Mouse (Mus musculus) liver, embryonic 13.5 days (tissue): ENCODE results near the gene Far1. TPM values are rescaled to one million over a fixed set of nuclear protein-coding genes. Genes with fewer than 3 reads are reported as not detected.

Experiments
- ATAC-seq: fragments of 200-750 bp; cut with Nextera tagmentation; 2 replicates; pipeline ENCODE4 v1.8.0; 2017; ENCODE audit warnings: low read depth, mild to moderate bottlenecking, moderate number of reproducible peaks, moderate library complexity
- DNase-seq: peaks from one replicate; pipeline ENCODE4 v3.0.0; 2022
- H3K27ac ChIP-seq: fragments of 300-500 bp; sonication (generic); 2 replicates; pipeline ENCODE4 v1.5.1; 2015; ENCODE audit warnings: moderate library complexity, mild to moderate bottlenecking, inconsistent platforms
- H3K27me3 ChIP-seq: fragments of 300-500 bp; sonication (generic); 2 replicates; pipeline ENCODE4 v1.6.1; 2015; ENCODE audit warnings: mild to moderate bottlenecking, inconsistent platforms
- H3K36me3 ChIP-seq: fragments of 300-500 bp; sonication (generic); 2 replicates; pipeline ENCODE4 v1.6.1; 2015; ENCODE audit warnings: mild to moderate bottlenecking, inconsistent platforms
- H3K4me1 ChIP-seq: fragments of 300-500 bp; sonication (generic); replicated peaks from 2 replicates; pipeline ENCODE4 v1.6.1; 2015; ENCODE audit warnings: inconsistent platforms
- H3K4me2 ChIP-seq: fragments of 300-500 bp; sonication (generic); 2 replicates; pipeline ENCODE4 v1.6.1; 2015; ENCODE audit warnings: inconsistent platforms, mild to moderate bottlenecking, moderate library complexity
- H3K4me3 ChIP-seq: fragments of 300-500 bp; sonication (generic); replicated peaks from 2 replicates; pipeline ENCODE4 v1.5.1; 2015; ENCODE audit warnings: mild to moderate bottlenecking, inconsistent platforms
- H3K9ac ChIP-seq: fragments of 300-500 bp; sonication (generic); 2 replicates; pipeline ENCODE4 v1.6.1; 2015; ENCODE audit warnings: mild to moderate bottlenecking, inconsistent platforms
- H3K9me3 ChIP-seq: fragments of 300-500 bp; sonication (generic); replicated peaks from 2 replicates; pipeline ENCODE4 v1.6.1; 2016; ENCODE audit warnings: inconsistent platforms
- WGBS: fragments of 180-500 bp; shearing (Covaris S2); methylation state at CpG from one replicate; pipeline ENCODE4 v1.1.7; 2015; ENCODE audit not compliant: insufficient replicate concordance; 5-methylcytosine and 5-hydroxymethylcytosine counted together
- polyA plus RNA-seq: library from polyadenylated mRNA; unstranded; fragments of >200 nt; fragmentation: Nextera tagmentation; extraction: Ambion mirVana; gene quantifications from 2 replicates; pipeline ENCODE4 v1.2.1, GENCODE M21; 2015

Gene Far1
- polyA plus RNA-seq, 1 experiment from 2014 or later, result 26.1 TPM

GRCm38 (mm10) chr7:113612628-113613027 is 99.0 kb downstream of the Far1 start:
- no peaks in the 10 kb centered on the region for H3K36me3 ChIP-seq
- H3K4me3 ChIP-seq, result no peak overlapping the region
- 22% methylated on average over 4 of the region's 4 CpGs for WGBS
- H3K27me3 ChIP-seq, result no peaks in the 10 kb centered on the region
- H3K4me2 ChIP-seq, result no peak overlapping the region
- ATAC-seq, result no peak
- no peak overlapping the region for H3K27ac ChIP-seq
- H3K9me3 ChIP-seq, result no peaks in the 10 kb centered on the region
- DNase-seq, result no peak
- H3K4me1 ChIP-seq, result no peaks in the 10 kb centered on the region
- no peak overlapping the region for H3K9ac ChIP-seq

- Histone ChIP-seq H3K27ac (no peak overlapping the region), H3K4me2 (no peak overlapping the region), H3K9ac (no peak overlapping the region), H3K27me3 (no peaks in the 10 kb centered on the region), H3K4me1 (no peaks in the 10 kb centered on the region), H3K4me3 (no peak overlapping the region), H3K9me3 (no peaks in the 10 kb centered on the region), H3K36me3 (no peaks in the 10 kb centered on the region)
- DNase-seq (no peak), ATAC-seq (no peak)
- 57% methylated on average over 10 of the region's 10 CpGs for WGBS
Observed at GRCm38 (mm10) chr7:113614198-113614927, 100.7 kb downstream of the Far1 start.

- no peak overlapping the region for H3K4me2 ChIP-seq
- H3K27me3 ChIP-seq, result no peaks in the 10 kb centered on the region
- no peaks in the 10 kb centered on the region for H3K4me1 ChIP-seq
- no peak overlapping the region for H3K9ac ChIP-seq
- H3K27ac ChIP-seq, result no peak overlapping the region
- no peak for DNase-seq
- no peak for ATAC-seq
- H3K9me3 ChIP-seq, result no peaks in the 10 kb centered on the region
- WGBS, result 64% methylated on average over 2 of the region's 2 CpGs
- no peak overlapping the region for H3K4me3 ChIP-seq
- H3K36me3 ChIP-seq, result no peaks in the 10 kb centered on the region
Observed at GRCm38 (mm10) chr7:113619166-113619565, 105.5 kb downstream of the Far1 start.

GRCm38 (mm10) chr7:113619768-113620167 is 106.1 kb downstream of the Far1 start:
- H3K27ac ChIP-seq, result no peak overlapping the region
- H3K9me3 ChIP-seq, result no peaks in the 10 kb centered on the region
- H3K4me2 ChIP-seq, result no peak overlapping the region
- no peaks in the 10 kb centered on the region for H3K27me3 ChIP-seq
- no peak for ATAC-seq
- H3K4me3 ChIP-seq, result no peak overlapping the region
- H3K4me1 ChIP-seq, result no peaks in the 10 kb centered on the region
- H3K9ac ChIP-seq, result no peak overlapping the region
- WGBS, result 73% methylated on average over 9 of the region's 9 CpGs
- H3K36me3 ChIP-seq, result no peaks in the 10 kb centered on the region
- DNase-seq, result no peak

Other genes starting within 250 kb of the Far1 start
- 8.8 and 10.2 TPM in 2 replicates for gene Btbd10, start 144.4 kb upstream of the Far1 start, polyA plus RNA-seq
- not detected in 2 replicates for gene Pth, start 125.3 kb upstream of the Far1 start, polyA plus RNA-seq